Mouse (Mus musculus): ENCODE results near the gene Parp8.

DNA sequence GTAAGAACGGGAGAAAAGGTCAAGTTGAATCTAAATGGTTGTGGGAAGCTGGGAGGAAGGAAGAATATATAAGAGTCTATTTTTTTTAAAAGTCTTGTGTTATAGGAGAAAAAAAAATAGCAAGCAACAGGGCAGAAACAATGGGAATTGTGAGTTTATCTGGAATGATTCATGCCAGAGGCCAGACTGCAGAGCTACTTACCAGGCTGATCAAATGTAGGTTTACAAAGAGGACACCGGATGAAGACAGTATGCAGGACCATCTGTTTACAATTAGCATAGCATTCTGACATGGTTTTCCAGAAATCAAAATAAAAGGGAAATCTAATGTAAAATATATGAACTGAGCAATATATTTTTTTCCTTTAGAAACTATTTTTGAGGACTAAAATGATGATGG, 31.1 kb upstream of the Parp8 start:
- no peak for TF ChIP-seq SIN3A (IDR thresholded peaks at IDR 0.05; ENCODE audit: low read length)
- no peak for TF ChIP-seq CTCF (conservative IDR thresholded peaks at IDR 0.05 in 1 of 2, IDR thresholded peaks at IDR 0.05 in 1 of 2; ENCODE audit: low read depth in 2 of 2, low read length in 2 of 2)
- no peak for TF ChIP-seq POLR2A (IDR thresholded peaks at IDR 0.05; ENCODE audit: low read depth, low read length)
- no peak for TF ChIP-seq TCF12 (IDR thresholded peaks at IDR 0.05; ENCODE audit: low read depth, low read length)
- TF ChIP-seq BHLHE40 (IDR thresholded peaks at IDR 0.05; ENCODE audit: low read depth, low read length): no peak
- no peak for TF ChIP-seq MXI1 (IDR thresholded peaks at IDR 0.05; ENCODE audit: low read depth, low read length)
